Mouse (Mus musculus): ENCODE data around the gene Pik3r2. TPM values are rescaled to one million over a fixed set of nuclear protein-coding genes. Genes with fewer than 3 reads are reported as not detected.

Gene Pik3r2
- polyA plus RNA-seq, 1 experiment from 2014 or later: 112 TPM

GRCm38 (mm10) chr8:70729808-70730475 lies 46.6 kb downstream of the Pik3r2 start:
- H3K4me3 ChIP-seq (ENCODE audit: low read depth, low read length): peak overlapping the region; percentile 19
- peak overlapping the region; percentile 33; the same call in 1 of the 2 replicates for H3K4me2 ChIP-seq (ENCODE audit: low read length)
- no peaks in the 10 kb centered on the region for H3K9me3 ChIP-seq (replicated peaks; ENCODE audit: control insufficient read depth, low read length, poor library complexity, severe bottlenecking)
- no peak for ATAC-seq
- H3K9ac ChIP-seq (ENCODE audit: low read depth, low read length): no peak overlapping the region
- H3K27ac ChIP-seq (ENCODE audit: low read length): no peak overlapping the region
- H3K4me1 ChIP-seq (ENCODE audit: control insufficient read depth, insufficient read depth, low read length): no peaks in the 10 kb centered on the region; the same call in 1 of the 2 replicates
- H3K27me3 ChIP-seq (ENCODE audit: control insufficient read depth, insufficient read depth, low read depth, low read length): peaks cover 45% of the 10 kb centered on the region
- 6% methylated on average over 34 of the region's 34 CpGs for WGBS
- H3K36me3 ChIP-seq (ENCODE audit: control insufficient read depth, insufficient read depth, low read length): no peaks in the 10 kb centered on the region

- WGBS: 47% methylated on average over 11 of the region's 11 CpGs
- no peak overlapping the region for H3K4me2 ChIP-seq (ENCODE audit: low read length)
- H3K9ac ChIP-seq (ENCODE audit: low read depth, low read length): no peak overlapping the region
- no peak overlapping the region for H3K4me3 ChIP-seq (ENCODE audit: low read depth, low read length)
- ATAC-seq: no peak
- H3K27me3 ChIP-seq (ENCODE audit: control insufficient read depth, insufficient read depth, low read depth, low read length): peaks cover 39% of the 10 kb centered on the region
- H3K4me1 ChIP-seq (ENCODE audit: control insufficient read depth, insufficient read depth, low read length): no peaks in the 10 kb centered on the region; the same call in 1 of the 2 replicates
- H3K9me3 ChIP-seq (replicated peaks; ENCODE audit: control insufficient read depth, low read length, poor library complexity, severe bottlenecking): no peaks in the 10 kb centered on the region
- no peaks in the 10 kb centered on the region for H3K36me3 ChIP-seq (ENCODE audit: control insufficient read depth, insufficient read depth, low read length)
- no peak overlapping the region for H3K27ac ChIP-seq (ENCODE audit: low read length)
Measured at GRCm38 (mm10) chr8:70726721-70727120, 49.8 kb downstream of the Pik3r2 start.

- Histone ChIP-seq H3K9me3 (replicated peaks; ENCODE audit: control insufficient read depth, low read length, poor library complexity, severe bottlenecking) (no peaks in the 10 kb centered on the region), H3K36me3 (ENCODE audit: control insufficient read depth, insufficient read depth, low read length) (no peaks in the 10 kb centered on the region), H3K4me2 (ENCODE audit: low read length) (no peak overlapping the region), H3K27me3 (ENCODE audit: control insufficient read depth, insufficient read depth, low read depth, low read length) (peaks cover 37% of the 10 kb centered on the region), H3K4me1 (ENCODE audit: control insufficient read depth, insufficient read depth, low read length) (no peaks in the 10 kb centered on the region; the same call in 1 of the 2 replicates), H3K4me3 (ENCODE audit: low read depth, low read length) (no peak overlapping the region), H3K27ac (ENCODE audit: low read length) (no peak overlapping the region), H3K9ac (ENCODE audit: low read depth, low read length) (no peak overlapping the region)
- WGBS: 27% methylated on average over 14 of the region's 14 CpGs
- ATAC-seq: no peak
Measured at GRCm38 (mm10) chr8:70725792-70726447, 50.6 kb downstream of the Pik3r2 start.

GRCm38 (mm10) chr8:70724216-70724615 lies 52.3 kb downstream of the Pik3r2 start:
- Histone ChIP-seq H3K4me2 (ENCODE audit: low read length) (no peak overlapping the region), H3K4me3 (ENCODE audit: low read depth, low read length) (no peak overlapping the region), H3K4me1 (ENCODE audit: control insufficient read depth, insufficient read depth, low read length) (no peaks in the 10 kb centered on the region), H3K27ac (ENCODE audit: low read length) (no peak overlapping the region), H3K9me3 (replicated peaks; ENCODE audit: control insufficient read depth, low read length, poor library complexity, severe bottlenecking) (no peaks in the 10 kb centered on the region), H3K36me3 (ENCODE audit: control insufficient read depth, insufficient read depth, low read length) (no peaks in the 10 kb centered on the region), H3K9ac (ENCODE audit: low read depth, low read length) (no peak overlapping the region), H3K27me3 (ENCODE audit: control insufficient read depth, insufficient read depth, low read depth, low read length) (peaks cover 22% of the 10 kb centered on the region)
- WGBS: 85% methylated on average over 12 of the region's 12 CpGs
- no peak for ATAC-seq

- no peak for ATAC-seq
- Histone ChIP-seq H3K27ac (ENCODE audit: low read length) (no peak within 1 kb of the TSS), H3K9ac (ENCODE audit: low read depth, low read length) (no peak within 1 kb of the TSS), H3K4me2 (ENCODE audit: low read length) (no peak within 1 kb of the TSS), H3K9me3 (replicated peaks; ENCODE audit: control insufficient read depth, low read length, poor library complexity, severe bottlenecking) (no peaks in the 10 kb centered on the region), H3K4me1 (ENCODE audit: control insufficient read depth, insufficient read depth, low read length) (no peaks in the 10 kb centered on the region), H3K27me3 (ENCODE audit: control insufficient read depth, insufficient read depth, low read depth, low read length) (peaks cover 16% of the 10 kb centered on the region; the same call in 1 of the 2 replicates), H3K36me3 (ENCODE audit: control insufficient read depth, insufficient read depth, low read length) (no peaks in the 10 kb centered on the region), H3K4me3 (ENCODE audit: low read depth, low read length) (no peak within 1 kb of the TSS)
- 72% methylated on average over 7 of the region's 7 CpGs for WGBS
Measured at GRCm38 (mm10) chr8:70723486-70724210, 52.9 kb downstream of the Pik3r2 start, which contains the start of gene Pde4c. TSS of gene Pde4c (plus strand) at chr8:70723720.

- no peaks in the 10 kb centered on the region for H3K9me3 ChIP-seq (replicated peaks; ENCODE audit: control insufficient read depth, low read length, poor library complexity, severe bottlenecking)
- H3K4me3 ChIP-seq (ENCODE audit: low read depth, low read length): no peak overlapping the region
- H3K36me3 ChIP-seq (ENCODE audit: control insufficient read depth, insufficient read depth, low read length): no peaks in the 10 kb centered on the region
- H3K9ac ChIP-seq (ENCODE audit: low read depth, low read length): no peak overlapping the region
- H3K27ac ChIP-seq (ENCODE audit: low read length): no peak overlapping the region
- no peak for ATAC-seq
- no peaks in the 10 kb centered on the region for H3K4me1 ChIP-seq (ENCODE audit: control insufficient read depth, insufficient read depth, low read length)
- H3K4me2 ChIP-seq (ENCODE audit: low read length): no peak overlapping the region
- 85% methylated on average over 8 of the region's 8 CpGs for WGBS
- peaks cover 5% of the 10 kb centered on the region; the same call in 1 of the 2 replicates for H3K27me3 ChIP-seq (ENCODE audit: control insufficient read depth, insufficient read depth, low read depth, low read length)
Measured at GRCm38 (mm10) chr8:70721601-70722000, 54.9 kb downstream of the Pik3r2 start.

- Histone ChIP-seq H3K4me1 (ENCODE audit: control insufficient read depth, insufficient read depth, low read length) (no peaks in the 10 kb centered on the region), H3K27me3 (ENCODE audit: control insufficient read depth, insufficient read depth, low read depth, low read length) (no peaks in the 10 kb centered on the region), H3K36me3 (ENCODE audit: control insufficient read depth, insufficient read depth, low read length) (no peaks in the 10 kb centered on the region), H3K9me3 (replicated peaks; ENCODE audit: control insufficient read depth, low read length, poor library complexity, severe bottlenecking) (no peaks in the 10 kb centered on the region), H3K4me3 (ENCODE audit: low read depth, low read length) (no peak overlapping the region), H3K4me2 (ENCODE audit: low read length) (no peak overlapping the region), H3K27ac (ENCODE audit: low read length) (no peak overlapping the region), H3K9ac (ENCODE audit: low read depth, low read length) (no peak overlapping the region)
- peak; percentile 69 for ATAC-seq
- 4% methylated on average over 3 of the region's 3 CpGs for WGBS
Measured at GRCm38 (mm10) chr8:70720739-70721138, 55.8 kb downstream of the Pik3r2 start.

- no peaks in the 10 kb centered on the region for H3K4me1 ChIP-seq (ENCODE audit: control insufficient read depth, insufficient read depth, low read length)
- no peak overlapping the region for H3K4me2 ChIP-seq (ENCODE audit: low read length)
- no peaks in the 10 kb centered on the region for H3K9me3 ChIP-seq (replicated peaks; ENCODE audit: control insufficient read depth, low read length, poor library complexity, severe bottlenecking)
- H3K27me3 ChIP-seq (ENCODE audit: control insufficient read depth, insufficient read depth, low read depth, low read length): no peaks in the 10 kb centered on the region
- no peak overlapping the region for H3K27ac ChIP-seq (ENCODE audit: low read length)
- H3K36me3 ChIP-seq (ENCODE audit: control insufficient read depth, insufficient read depth, low read length): no peaks in the 10 kb centered on the region
- no peak for ATAC-seq
- no peak overlapping the region for H3K4me3 ChIP-seq (ENCODE audit: low read depth, low read length)
- 69% methylated on average over 9 of the region's 9 CpGs for WGBS
- H3K9ac ChIP-seq (ENCODE audit: low read depth, low read length): no peak overlapping the region
Measured at GRCm38 (mm10) chr8:70719796-70720270, 56.7 kb downstream of the Pik3r2 start.

Measured in midbrain, embryonic 16.5 days (tissue).